Mouse (Mus musculus): Measurements from ENCODE around the gene Myoz2.

DNA sequence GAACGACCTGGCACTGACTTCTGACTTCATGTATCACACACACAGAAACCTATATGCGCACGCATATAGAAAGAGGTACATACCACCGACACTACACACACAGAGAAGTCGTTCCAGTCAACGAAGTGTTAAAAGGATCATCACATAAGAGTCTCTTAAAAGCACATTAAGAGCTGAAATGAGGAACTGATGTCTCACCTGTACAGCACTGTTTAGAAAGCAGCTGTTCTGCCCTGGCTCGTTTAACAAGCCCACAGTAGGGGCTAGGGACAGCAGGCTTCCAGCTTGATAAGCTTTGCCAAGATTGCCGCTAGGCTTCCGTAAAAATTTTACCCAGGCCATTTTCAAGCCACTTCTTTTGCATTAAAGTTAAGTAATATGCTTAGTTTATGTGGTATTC, 66.4 kb downstream of the Myoz2 start:
- no peak for TF ChIP-seq POLR2A (IDR thresholded peaks at IDR 0.05; ENCODE audit: low read depth, low read length)
- TF ChIP-seq CTCF (IDR thresholded peaks at IDR 0.05; ENCODE audit: extremely low read depth, insufficient read depth, insufficient read length, insufficient replicate concordance): no peak

All from spleen, adult 2 months (tissue).